Mouse (Mus musculus): ENCODE measurements around the gene Stard13. TPM values are rescaled to one million over a fixed set of nuclear protein-coding genes. Genes with fewer than 3 reads are reported as not detected.

The Stard13 gene
- polyA plus RNA-seq, 1 experiment, result not detected

DNA sequence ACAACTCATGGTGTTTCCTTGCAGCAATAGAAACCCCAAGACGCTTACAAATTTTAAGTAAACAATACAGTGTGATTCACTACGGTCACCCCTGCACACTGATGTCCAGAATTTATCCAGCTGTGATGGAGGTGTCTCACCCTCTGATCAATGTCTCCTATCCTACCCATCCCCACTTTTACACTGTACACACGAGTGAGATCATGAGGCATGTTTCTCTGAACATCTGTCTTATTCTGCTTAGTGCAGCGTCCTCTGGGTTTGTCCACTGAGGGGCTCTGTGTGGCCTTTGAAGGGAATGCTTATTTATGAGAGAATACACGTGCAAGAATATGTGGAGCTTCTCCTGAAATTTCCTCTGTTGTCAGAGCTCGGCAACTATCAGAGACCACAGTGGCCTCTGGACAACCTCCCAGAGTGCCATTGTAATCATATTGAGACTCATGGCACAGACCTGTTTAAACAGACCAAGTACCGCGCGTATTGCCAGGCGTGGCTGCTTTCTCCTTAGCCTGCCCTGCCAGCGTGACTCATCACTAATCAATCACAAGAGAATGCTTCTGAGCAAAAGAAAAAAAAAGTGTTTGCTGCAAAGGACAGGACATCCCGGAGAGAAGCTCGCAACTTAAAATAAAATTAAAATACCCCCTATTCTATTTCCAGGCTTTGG, 36.9 kb downstream of the Stard13 start:
- no peak for TF ChIP-seq GATA1 (IDR thresholded peaks at IDR 0.05; ENCODE audit: low read length)

DNA sequence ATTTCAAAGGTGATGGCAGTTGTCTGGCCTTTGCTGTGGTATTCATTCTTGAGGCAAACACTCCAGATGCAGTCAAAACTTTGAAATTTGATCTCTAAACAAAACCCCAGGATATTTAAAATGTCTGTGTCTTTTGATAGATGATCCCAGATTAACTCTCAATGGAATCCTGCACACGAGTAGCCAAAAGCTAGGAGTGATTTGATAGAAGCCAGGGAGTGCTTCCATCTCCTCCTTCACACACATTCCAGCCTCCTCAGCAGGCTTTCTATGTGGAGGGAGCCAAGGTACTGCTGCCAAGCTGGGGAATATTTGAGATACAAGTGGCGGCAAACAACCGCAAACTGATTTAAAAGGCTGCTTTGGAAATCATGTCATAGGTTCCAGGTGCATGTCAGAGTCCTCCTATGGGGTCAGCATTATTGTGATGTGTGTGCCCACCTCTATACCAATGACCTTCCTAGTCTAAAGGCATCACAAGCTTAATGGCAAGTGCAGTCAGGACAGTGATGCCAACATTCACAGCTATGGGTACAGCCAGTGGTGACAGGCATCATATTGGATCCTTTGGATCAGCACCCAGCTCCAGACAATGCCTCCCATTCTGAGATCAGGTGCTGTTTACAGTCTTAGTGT, 39.6 kb downstream of the Stard13 start:
- TF ChIP-seq GATA1 (IDR thresholded peaks at IDR 0.05; ENCODE audit: low read length), result no peak

DNA sequence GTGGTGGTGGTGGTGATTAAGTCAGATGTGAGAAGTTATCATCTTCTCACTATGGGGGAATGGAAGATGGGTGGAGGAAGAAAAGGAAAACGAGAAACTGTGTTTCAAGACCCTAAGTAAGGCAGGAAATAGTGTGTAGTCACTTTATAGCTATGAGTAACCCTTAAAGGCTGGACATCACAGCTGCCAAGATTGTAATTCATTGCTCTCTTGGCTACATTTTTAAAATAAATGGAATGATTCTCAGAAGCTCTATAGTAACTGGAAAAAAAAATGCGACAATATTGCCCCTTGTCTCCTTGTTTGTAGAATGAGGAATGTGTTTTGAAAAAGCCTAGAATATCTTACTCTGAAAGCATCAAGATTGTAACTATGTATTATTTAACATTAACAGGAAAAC, 41.4 kb downstream of the Stard13 start:
- no peak for TF ChIP-seq GATA1 (IDR thresholded peaks at IDR 0.05; ENCODE audit: low read length)

DNA sequence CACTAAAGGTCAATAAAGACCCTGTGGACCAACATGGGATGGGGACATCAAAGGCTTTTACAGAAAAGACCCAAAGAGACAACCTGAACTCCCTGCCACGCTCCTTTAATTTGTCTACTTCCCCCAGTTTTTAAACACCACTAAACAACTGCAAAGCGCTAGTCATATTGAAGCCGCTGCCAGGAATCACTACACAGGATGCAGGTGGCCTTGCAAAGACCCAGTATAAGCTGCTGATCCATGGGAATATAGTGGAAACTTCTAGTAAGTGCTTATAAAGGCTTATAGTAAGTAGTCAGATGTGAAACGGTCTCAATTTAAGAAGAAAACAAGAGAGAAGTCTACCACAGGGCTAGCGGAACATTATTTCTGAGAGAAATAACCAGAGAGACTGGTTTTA, 42.9 kb downstream of the Stard13 start:
- TF ChIP-seq GATA1 (IDR thresholded peaks at IDR 0.05; ENCODE audit: low read length), result no peak

DNA sequence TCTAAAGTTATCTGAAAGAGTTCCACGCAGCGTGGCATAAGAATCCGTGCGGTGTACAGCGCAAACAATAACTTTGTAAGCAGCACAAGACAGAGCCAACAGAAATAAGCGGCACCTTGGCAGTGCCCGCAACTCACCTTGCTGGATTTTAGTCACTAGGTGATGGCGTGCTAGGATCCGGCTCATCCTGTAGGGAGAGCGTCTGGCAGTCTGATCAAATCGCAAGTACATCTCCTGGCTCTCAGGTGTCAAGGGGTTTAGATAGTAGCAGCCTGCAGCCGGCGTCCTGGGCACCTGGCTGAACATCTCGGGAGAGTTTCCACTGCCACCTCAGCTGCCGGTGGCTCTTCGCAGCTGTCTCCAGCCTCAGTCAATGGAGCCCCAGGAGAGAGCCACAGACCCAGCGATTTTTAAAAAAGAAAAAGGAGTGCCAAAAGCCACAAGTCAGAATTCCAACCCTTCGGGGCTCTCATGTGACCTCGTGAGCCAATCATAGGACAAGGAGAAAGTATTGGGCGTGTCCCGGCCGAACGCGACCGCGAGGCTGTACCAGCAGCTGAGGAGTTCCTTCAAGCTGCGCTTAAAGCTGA, 43.8 kb downstream of the Stard13 start:
- no peak for TF ChIP-seq GATA1 (IDR thresholded peaks at IDR 0.05; ENCODE audit: low read length)

DNA sequence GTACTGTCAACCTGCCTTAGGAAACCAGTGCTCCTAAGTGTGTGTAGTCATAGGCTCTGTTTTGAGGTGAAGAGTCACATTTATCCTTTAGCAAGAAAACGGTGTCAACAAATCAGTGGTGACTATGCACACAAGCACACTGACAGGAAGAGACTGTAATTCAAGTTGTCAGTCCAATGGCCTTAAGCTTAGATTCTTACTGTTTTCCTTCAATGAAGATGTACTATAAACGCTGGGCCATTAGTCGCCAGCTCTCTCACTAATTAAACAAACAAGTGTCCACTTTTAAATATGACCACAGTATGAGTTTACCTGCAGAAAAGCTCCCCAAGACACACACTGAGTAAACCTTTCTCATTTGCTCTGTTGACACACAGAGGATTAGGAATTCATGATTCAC, 44.3 kb downstream of the Stard13 start:
- TF ChIP-seq GATA1 (IDR thresholded peaks at IDR 0.05; ENCODE audit: low read length), result no peak

DNA sequence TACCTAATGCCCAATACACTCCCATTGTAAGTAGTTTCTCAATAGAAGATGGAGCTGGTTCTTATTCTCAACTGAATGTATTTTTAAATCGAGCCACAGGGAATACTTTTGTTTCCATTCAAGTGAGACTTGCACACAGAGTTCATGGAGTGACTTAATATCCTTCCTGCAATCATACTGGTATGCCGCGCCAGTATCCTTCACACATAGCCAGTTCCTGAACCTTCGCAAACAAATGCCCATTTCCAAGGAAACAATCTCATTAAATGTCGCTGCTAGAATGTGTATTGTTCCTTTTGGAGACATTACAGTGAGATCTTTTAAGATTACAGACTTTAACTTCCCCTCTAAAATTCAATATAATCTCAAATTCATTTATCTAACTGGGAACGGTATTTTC, 45.0 kb downstream of the Stard13 start:
- TF ChIP-seq GATA1 (IDR thresholded peaks at IDR 0.05; ENCODE audit: low read length), result no peak

DNA sequence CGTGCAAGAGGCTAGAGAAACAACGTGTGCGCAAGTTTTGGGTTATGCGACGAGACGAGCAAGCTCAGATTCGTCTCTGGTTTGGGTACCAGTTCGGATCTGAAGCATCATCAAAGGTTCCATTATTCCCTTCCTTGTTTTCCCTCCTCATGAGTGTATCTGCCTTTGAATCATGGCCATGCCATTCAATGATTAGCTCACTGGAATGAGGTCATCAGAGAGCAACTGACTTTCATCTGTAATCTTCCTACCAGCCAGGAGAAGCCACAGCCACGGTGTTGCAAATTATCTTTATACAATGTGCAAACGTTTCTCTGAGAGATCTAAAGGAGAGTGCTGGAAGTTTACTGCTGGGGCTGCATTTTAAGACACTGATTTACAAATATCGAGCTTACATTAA, 46.3 kb downstream of the Stard13 start:
- no peak for TF ChIP-seq GATA1 (IDR thresholded peaks at IDR 0.05; ENCODE audit: low read length)

DNA sequence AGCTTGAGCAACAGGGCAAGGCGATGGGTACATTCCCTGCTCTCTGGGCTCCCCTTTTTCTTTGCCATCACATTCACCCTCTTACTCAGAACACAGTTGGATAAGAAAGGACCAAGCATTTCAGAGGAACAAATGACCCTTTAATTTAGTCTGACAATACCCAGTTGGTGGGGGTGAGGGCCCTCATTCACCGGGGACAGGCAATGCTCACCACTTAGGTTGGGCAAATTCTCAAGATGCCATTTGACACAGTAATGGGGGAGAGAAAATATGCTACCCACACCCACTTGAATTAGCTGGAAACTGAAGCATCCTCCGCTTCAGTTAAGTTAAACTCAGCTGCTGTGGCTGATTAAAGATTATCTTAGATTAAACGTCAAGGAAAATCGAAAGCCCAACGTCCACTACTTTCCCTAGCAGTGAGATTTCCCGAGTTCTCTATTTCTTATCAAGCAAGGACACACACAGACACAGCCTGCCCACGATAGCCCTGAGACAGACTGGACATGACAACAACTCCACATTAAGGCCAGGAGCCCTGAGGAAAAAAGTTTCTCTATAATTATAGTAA, 48.3 kb downstream of the Stard13 start:
- no peak for TF ChIP-seq GATA1 (IDR thresholded peaks at IDR 0.05; ENCODE audit: low read length)

DNA sequence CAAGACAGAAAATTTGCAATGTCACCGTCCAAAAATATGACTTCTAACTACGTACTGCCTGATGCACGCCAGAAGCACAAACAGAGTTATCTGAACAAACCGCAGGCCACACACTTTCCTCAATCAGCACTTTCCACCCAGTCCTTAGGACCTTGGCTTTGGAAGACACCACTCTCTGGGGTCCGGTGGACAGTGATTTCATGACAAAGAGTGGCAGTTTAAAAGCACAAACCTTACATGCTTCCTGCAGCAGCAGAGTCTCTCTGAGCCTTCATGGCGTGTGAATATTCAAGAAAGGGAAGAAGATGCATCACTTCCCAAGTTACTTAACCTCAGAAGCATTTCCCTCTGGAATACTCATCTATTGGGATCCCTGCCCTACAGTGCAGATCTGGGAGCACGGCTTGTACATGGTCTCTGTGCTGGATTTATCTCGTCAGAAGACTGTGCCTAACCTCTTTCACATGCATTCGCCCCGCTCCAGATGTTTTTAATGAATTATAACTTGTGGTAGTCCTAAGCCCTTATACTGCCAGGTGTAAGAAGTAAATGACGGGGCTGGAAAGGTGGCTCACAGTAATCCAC, 49.9 kb downstream of the Stard13 start:
- TF ChIP-seq GATA1 (IDR thresholded peaks at IDR 0.05; ENCODE audit: low read length), result no peak

DNA sequence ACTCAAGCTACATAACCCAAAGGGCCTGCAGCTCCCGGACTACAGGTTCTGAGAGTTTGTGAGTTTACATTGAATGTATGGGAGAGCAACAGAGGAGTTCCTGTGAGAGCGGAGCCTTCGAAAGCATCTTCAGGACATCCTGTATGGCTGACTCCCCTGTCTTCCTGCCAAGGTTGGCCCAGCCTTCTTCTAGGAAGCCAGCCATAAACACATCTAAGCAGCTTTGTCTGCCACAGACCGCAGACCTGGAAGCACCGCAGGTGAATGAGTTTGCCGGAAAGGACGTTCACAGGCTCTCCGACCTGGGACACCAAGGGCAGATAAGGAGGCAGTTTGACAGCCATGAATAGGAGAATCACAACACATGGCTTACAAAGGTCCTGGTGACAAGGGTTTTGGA, 52.3 kb downstream of the Stard13 start:
- TF ChIP-seq GATA1 (IDR thresholded peaks at IDR 0.05; ENCODE audit: low read length), result no peak

DNA sequence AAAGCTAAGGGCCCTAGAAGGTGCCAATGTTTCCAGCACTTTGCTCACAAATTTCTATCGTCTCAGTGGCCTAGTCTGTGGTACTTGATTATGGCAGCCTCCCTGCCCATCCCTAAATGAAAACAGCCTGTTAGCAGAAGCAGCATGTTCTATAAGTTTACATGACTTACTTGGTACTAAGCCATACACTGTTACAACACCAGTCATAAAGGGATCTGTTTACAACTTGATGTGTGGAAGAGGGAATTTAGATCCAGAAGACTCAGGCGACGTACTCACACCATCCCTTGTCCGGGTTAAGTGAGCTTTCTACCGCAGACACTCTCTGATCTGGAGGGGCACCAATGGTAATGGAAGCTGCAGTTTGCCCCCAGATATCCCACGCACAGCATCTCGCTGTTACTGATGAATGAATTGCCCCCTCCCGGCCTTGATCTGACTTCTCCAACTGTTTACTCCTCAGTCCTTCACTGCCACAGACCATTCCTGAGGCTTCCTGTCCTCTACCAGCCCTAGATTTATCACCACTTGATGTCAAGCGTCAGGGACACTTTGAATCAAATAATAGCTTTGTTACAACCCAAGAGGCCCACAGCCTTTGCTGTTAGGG, 53.4 kb downstream of the Stard13 start:
- TF ChIP-seq GATA1 (IDR thresholded peaks at IDR 0.05; ENCODE audit: low read length), result no peak

DNA sequence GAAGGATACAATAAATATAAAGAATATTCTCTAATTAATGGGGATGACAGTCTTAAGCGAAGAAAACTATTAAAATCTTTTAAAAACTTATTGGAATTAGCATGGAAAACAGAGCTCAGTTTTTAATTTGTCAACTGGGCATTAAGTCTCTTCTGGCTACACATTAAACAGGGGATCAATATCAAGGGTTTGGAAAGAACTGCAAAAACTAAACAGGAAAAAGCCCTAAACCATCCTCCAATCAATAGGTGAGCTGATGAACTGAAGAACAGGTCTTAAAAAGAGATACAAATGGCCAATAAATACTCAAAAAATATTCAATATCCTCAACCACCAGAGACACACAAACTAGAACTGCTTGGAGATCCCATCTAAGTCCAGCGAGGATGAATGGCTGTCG, 56.5 kb downstream of the Stard13 start:
- no peak for TF ChIP-seq GATA1 (IDR thresholded peaks at IDR 0.05; ENCODE audit: low read length)

DNA sequence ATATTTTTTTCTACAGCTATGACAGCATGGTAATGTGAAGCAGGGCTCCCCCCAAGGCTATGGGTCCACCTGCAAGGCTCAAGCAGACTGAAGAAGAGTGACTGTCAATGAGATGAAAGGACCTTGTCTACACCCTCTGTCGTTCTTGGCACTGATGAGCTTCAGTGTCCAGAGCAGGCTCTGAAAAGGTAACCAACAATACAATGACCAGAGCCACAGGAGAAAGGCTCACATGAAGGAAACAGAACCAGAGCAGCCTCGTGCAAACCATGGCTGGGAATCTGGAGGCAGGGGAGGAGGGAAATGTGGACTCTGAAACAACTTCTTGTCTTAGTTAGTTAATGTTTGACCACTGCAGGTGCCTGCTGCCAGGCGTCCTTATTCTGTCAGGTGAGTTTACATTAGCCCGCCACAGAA, 57.7 kb downstream of the Stard13 start:
- TF ChIP-seq GATA1 (IDR thresholded peaks at IDR 0.05; ENCODE audit: low read length), result no peak

DNA sequence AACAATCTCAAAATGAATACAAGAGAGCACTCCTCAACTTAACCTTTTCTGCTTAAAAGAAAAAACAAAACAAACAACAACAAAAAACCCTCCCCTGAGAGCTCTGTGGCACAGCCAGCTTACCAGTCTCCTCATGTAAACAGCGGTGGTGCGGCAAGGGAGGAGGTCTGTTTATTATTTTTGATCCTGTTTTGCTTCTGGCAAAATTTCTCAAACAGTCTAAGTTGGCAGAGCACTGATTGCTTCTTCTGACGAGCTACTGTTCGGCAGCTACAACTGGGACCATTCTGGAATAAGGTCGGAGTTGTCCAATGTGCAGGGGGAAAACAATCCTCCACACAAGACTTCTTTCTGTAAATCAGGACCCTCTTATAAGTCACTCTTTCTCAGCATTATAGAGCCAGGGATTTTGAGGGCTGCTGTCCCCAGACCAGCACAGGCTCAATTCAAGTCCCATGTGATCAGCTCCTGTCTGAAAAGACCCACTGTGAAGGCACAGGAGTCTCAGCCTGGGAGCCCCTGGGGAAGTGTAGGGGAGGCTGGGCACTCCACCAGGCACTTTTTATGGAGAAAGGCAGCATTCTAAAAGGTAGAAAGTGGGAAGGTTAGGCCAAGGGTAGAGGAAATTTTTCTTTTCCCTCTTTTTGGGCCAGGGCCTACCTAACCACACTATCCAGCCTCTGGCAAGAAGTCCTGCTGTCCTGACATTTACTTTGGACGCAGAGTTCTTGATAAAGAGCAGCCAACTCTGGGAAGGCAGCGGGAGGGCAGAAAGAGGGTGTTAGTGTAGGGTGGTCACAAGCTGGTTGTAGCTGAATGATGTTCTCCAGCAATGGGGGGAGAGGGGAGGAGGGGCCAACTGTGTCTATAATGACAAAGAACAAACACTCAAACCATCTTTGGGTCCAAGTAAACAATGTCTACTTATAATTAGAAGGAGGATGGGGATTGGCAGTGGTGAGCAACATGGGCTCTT, 58.9 kb downstream of the Stard13 start:
- TF ChIP-seq GATA1 (IDR thresholded peaks at IDR 0.05; ENCODE audit: low read length), result no peak

Measured in G1E-ER4 (cell line).